Mouse (Mus musculus): ENCODE data around the gene Txnip. TPM values are rescaled to one million over a fixed set of nuclear protein-coding genes. Genes with fewer than 3 reads are reported as not detected.
"Not testable (repeated sequence)": the region's sequence is repeated elsewhere in the genome, so short reads cannot be mapped to it uniquely, and the experiment has no call there.

The Txnip gene
- polyA plus RNA-seq, 1 experiment from 2014 or later, result 53.0 TPM

DNA sequence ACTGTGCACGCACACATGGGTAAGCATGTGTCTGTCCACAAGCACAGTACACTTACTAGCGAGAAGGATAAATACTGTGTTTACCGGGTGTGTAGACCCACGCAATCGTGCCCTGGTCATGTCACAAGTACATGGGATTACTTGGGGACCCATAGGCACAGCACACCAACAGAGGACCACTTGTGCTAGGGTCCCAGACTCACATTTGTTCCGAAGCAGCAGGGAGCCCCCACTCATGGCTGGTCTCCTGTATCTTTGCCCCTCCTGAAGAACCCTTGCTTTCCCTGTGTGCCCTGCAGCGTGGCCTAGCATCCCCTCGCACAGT is 41.3 kb downstream of the Txnip start:
- H3K9ac ChIP-seq, result 0 out of 2 replicates have a peak overlapping the region, but pooled peaks have one; percentile 6
- H3K27ac ChIP-seq (replicated peaks), result no peak overlapping the region
- H3K36me3 ChIP-seq, result no peaks in the 10 kb centered on the region
- H3K27me3 ChIP-seq, result no peaks in the 10 kb centered on the region
- ATAC-seq (ENCODE audit: low FRiP score, low read depth), result no peak
- 46% methylated on average over 8 of the region's 8 CpGs for WGBS
- H3K4me3 ChIP-seq, result peak overlapping the region; percentile 52
- H3K9me3 ChIP-seq, result no peaks in the 10 kb centered on the region
- H3K4me2 ChIP-seq, result peak overlapping the region; percentile 99
- peaks cover 81% of the 10 kb centered on the region for H3K4me1 ChIP-seq (replicated peaks)

DNA sequence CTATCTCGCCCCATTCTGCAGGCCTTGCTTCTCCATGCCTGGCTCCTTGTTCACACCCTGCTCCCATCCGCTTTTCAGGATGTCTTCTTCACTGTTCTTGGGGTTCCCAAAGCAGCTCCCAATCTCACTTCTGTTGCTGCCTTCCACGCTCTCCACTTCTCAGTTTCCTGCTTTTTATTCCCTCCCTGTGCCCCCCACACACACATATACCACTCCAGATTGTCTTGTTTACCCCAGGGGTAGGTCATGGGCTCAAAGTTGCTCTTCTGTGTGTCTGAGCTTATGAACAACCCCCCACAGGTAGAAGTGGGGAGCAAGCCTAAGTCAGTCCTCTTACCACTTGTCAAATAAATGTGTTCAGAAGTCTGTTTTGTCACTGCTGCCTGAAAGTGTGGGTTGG is 41.7 kb downstream of the Txnip start:
- Histone ChIP-seq H3K27me3 (no peaks in the 10 kb centered on the region), H3K27ac (replicated peaks) (no peak overlapping the region), H3K4me1 (replicated peaks) (peaks cover 85% of the 10 kb centered on the region), H3K36me3 (no peaks in the 10 kb centered on the region), H3K9me3 (no peaks in the 10 kb centered on the region), H3K4me2 (peak overlapping the region; percentile 99), H3K4me3 (peak overlapping the region; percentile 52; the same call in 1 of the 2 replicates), H3K9ac (0 out of 2 replicates have a peak overlapping the region, but pooled peaks have one; percentile 6)
- WGBS, result 73% methylated on average over 3 of the region's 3 CpGs
- no peak for ATAC-seq (ENCODE audit: low FRiP score, low read depth)

DNA sequence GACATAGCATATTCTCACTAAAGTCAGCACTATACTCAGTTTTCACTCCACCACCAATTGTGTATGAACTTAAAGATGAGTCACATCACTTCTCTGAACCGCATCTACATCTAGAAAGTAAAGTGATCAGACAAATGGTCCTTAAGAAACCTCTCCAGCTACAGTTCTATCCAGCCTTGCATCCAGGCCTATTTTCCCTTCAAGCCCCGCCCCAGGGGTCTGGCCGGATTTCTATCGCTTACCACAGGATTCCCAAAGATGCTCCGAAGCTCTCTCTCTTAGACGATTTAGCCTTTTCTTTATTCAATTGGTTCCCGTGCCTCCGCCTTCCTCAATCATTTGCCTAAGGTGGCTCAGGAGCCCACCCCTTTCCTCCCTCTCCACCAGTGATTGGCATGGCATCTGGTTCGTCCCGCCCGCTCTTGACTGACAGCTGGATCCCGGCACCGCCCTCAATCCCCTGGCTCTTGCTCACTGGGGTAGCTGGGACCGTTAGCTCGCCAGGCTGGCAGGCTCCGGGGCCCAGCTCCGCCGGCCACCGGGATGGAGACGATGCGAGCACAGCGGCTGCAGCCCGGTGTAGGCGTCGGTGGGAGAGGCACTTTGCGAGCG is 43.0 kb downstream of the Txnip start, which contains the start of gene Lix1l:
TSS of gene Lix1l (plus strand) at position 511 of the 612 bp plus-strand sequence.
- peak within 1 kb of the TSS; percentile 97 for H3K27ac ChIP-seq (replicated peaks)
- under 1% methylated on average over 26 of the region's 27 CpGs for WGBS
- peak within 1 kb of the TSS; percentile 70 for H3K4me2 ChIP-seq
- ATAC-seq (ENCODE audit: low FRiP score, low read depth), result peak; percentile 94
- H3K9me3 ChIP-seq, result no peaks in the 10 kb centered on the region
- peak within 1 kb of the TSS; percentile 89 for H3K9ac ChIP-seq
- H3K27me3 ChIP-seq, result no peaks in the 10 kb centered on the region
- no peaks in the 10 kb centered on the region for H3K36me3 ChIP-seq
- H3K4me3 ChIP-seq, result peak within 1 kb of the TSS; percentile 86
- H3K4me1 ChIP-seq (replicated peaks), result peaks cover 90% of the 10 kb centered on the region

DNA sequence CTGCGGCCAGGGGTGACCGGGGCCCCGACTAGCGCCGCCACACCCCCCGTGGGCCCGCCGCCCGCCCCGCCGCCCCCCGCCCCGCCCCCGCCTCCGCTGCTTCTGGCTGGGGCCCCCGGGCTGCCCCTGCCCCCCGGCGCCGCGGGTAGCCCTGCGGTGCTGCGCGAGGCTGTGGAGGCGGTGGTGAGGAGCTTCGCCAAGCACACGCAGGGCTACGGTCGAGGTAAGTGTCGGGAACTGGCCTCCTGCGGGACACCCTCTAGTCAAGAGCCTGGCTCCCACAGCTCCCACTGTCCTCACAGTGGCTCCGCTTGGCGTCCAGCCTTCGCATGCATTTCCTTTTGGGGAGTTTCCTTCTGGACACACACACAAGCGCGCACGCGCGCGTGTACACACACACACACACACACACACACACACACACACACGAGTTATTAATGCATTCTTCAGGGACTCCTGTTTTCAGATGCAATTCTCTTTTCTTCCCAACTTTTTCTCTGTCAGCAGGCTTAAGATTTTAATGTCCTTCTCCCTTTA is 43.6 kb downstream of the Txnip start:
- H3K4me1 ChIP-seq (replicated peaks), result peaks cover 84% of the 10 kb centered on the region
- no peaks in the 10 kb centered on the region for H3K36me3 ChIP-seq
- peak; percentile 60 for ATAC-seq (ENCODE audit: low FRiP score, low read depth)
- H3K9me3 ChIP-seq, result no peaks in the 10 kb centered on the region
- H3K27ac ChIP-seq (replicated peaks), result peak overlapping the region; percentile 97
- no peaks in the 10 kb centered on the region for H3K27me3 ChIP-seq
- under 1% methylated on average over 35 of the region's 40 CpGs for WGBS
- H3K4me2 ChIP-seq, result peak overlapping the region; percentile 70
- H3K9ac ChIP-seq, result peak overlapping the region; percentile 89
- peak overlapping the region; percentile 86 for H3K4me3 ChIP-seq

DNA sequence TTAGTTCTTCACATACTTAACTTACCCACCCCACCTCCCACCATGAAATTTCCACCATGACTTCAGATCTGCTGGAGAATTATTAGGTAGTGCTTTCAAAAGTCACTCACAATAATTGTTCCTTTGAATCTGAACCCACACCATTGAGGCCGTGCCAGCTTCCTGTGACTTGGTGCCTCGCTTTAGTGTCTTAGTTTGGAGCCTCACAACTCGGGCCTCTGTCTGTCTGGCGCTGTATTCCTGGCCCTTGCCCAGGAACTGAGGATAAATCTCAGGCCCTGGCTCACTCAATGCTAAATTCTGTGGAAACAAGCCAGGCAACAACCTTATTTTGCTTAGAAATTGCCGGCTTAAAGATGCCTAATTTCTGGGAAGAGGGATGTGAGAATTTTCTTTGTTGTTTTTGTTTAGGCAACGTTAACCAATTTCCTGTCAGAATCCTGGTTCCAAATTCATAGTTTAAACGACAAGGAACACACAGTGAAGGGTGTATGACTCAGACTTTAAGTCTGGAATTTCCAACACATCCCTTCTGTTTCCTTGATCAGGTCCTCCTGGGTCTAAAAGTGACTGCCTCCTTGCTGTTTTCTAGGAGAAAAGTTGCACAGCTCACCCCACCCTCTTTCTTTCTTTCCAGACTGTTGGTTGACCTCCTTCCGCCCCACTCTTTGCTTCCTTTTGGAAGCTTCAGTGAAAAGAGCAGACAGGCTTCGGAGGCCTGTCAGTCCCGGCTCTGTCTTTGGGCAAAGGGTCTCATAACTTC is 44.4 kb downstream of the Txnip start:
- H3K36me3 ChIP-seq, result no peaks in the 10 kb centered on the region
- peak overlapping the region; percentile 86 for H3K4me3 ChIP-seq
- no peaks in the 10 kb centered on the region for H3K9me3 ChIP-seq
- H3K27ac ChIP-seq (replicated peaks), result peak overlapping the region; percentile 97
- H3K27me3 ChIP-seq, result no peaks in the 10 kb centered on the region
- ATAC-seq (ENCODE audit: low FRiP score, low read depth), result no peak
- H3K4me2 ChIP-seq, result peak overlapping the region; percentile 70
- H3K4me1 ChIP-seq (replicated peaks), result peaks cover 77% of the 10 kb centered on the region
- WGBS, result 8% methylated on average over 10 of the region's 10 CpGs
- peak overlapping the region; percentile 89 for H3K9ac ChIP-seq

DNA sequence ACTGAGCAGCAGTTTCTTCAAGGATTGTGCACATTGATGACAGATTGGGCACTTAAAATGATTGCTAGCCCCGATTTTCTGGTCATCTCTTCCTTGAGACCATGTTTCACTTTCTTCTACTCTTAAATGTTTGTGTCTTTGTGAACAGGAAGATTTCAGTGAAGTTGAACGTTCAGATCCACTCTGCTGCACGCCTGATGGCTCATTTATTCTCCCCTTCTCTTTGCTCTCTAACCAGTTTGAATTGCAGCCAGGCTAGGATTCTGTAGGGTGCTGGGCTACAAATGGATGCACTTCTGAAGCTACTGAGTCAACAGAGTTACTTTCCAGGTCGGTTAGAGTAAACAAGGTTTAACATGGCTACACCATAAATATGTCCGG is 44.9 kb downstream of the Txnip start:
- Histone ChIP-seq H3K27ac (replicated peaks) (peak overlapping the region; percentile 97), H3K9me3 (no peaks in the 10 kb centered on the region), H3K9ac (peak overlapping the region; percentile 89), H3K4me3 (peak overlapping the region; percentile 86), H3K36me3 (no peaks in the 10 kb centered on the region), H3K4me2 (peak overlapping the region; percentile 70), H3K27me3 (no peaks in the 10 kb centered on the region), H3K4me1 (replicated peaks) (peaks cover 75% of the 10 kb centered on the region)
- no peak for ATAC-seq (ENCODE audit: low FRiP score, low read depth)
- WGBS, result 16% methylated on average over 5 of the region's 5 CpGs

DNA sequence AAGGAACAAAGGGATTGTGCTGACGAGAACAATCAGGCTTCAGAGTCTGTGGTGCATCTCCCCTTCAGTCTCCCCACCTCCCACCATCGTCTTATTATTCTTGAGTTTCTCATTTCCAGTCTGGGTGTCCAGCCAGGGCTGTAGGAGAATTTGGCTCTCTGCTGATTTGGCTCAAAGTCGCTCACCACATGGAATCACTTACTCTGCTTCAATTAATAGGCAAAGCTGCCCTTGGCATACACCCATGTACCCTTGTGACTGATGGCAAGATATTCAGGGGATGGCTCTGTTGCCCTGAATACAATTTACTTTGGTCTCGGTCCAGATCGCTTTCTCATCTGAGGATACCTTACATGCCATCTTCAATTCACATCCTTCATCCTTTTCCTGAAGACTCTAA is 45.6 kb downstream of the Txnip start:
- ATAC-seq (ENCODE audit: low FRiP score, low read depth), result no peak
- no peaks in the 10 kb centered on the region for H3K36me3 ChIP-seq
- 25% methylated on average over 5 of the region's 5 CpGs for WGBS
- no peaks in the 10 kb centered on the region for H3K9me3 ChIP-seq
- peak overlapping the region; percentile 86 for H3K4me3 ChIP-seq
- peak overlapping the region; percentile 97 for H3K27ac ChIP-seq (replicated peaks)
- H3K4me2 ChIP-seq, result peak overlapping the region; percentile 70
- H3K27me3 ChIP-seq, result no peaks in the 10 kb centered on the region
- peaks cover 69% of the 10 kb centered on the region for H3K4me1 ChIP-seq (replicated peaks)
- peak overlapping the region; percentile 89 for H3K9ac ChIP-seq

DNA sequence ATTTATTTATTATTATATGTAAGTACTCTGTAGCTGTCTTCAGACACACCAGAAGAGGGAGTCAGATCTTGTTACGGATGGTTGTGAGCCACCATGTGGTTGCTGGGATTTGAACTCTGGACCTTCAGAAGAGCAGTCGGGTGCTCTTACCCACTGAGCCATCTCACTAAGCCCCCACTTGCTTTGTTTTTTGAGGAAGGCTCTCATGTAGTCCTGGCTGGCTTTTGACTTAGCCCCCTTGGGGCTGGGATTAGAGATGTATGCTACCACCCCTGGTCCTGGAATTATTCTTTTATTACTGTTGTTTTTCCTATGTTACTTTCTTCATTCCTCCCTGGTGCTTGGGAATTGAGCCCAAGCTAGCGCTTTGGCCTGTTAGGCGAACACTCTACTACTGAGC is 48.2 kb downstream of the Txnip start:
- not testable (repeated sequence) for H3K9ac ChIP-seq
- 85% methylated on average over 4 of the region's 4 CpGs for WGBS

DNA sequence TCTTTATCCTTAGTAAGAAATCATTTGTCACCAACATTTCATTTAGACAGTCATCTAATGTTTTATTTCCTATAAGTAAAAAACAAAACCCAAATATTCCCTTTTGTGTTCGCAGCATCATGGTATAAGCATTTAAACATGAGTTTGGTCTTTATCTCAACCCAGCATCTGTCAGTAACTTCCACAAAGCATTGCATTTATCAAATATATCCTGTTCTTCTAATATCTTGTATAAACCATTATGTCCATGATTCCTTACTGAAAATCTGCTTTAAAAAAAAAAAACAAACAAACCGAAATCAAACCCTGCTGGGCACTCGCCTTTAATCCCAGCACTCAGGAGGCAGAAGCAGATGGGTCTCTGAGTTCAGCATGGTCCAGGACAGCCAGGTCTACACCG is 48.9 kb downstream of the Txnip start:
- H3K36me3 ChIP-seq, result no peaks in the 10 kb centered on the region
- 88% methylated on average over 4 of the region's 4 CpGs for WGBS
- H3K9me3 ChIP-seq, result no peaks in the 10 kb centered on the region
- H3K4me2 ChIP-seq, result no peak overlapping the region
- no peaks in the 10 kb centered on the region for H3K27me3 ChIP-seq
- no peak overlapping the region for H3K4me3 ChIP-seq
- H3K4me1 ChIP-seq (replicated peaks), result peaks cover 44% of the 10 kb centered on the region
- ATAC-seq (ENCODE audit: low FRiP score, low read depth), result no peak
- no peak overlapping the region for H3K9ac ChIP-seq
- H3K27ac ChIP-seq (replicated peaks), result no peak overlapping the region

More for the DNA sequence above, 48.2 kb downstream of the Txnip start:
- H3K4me2 ChIP-seq; H3K9me3 ChIP-seq; H3K36me3 ChIP-seq; ATAC-seq (ENCODE audit: low FRiP score, low read depth); H3K4me3 ChIP-seq; H3K27me3 ChIP-seq; H3K27ac ChIP-seq (replicated peaks): not testable (repeated sequence)
- peaks cover 45% of the 10 kb centered on the region for H3K4me1 ChIP-seq (replicated peaks)

Other genes starting within 250 kb of the Txnip start
- gene BC107364, start 105.7 kb upstream of the Txnip start, polyA plus RNA-seq (2015; fragmentation: Nextera tagmentation; extraction: Ambion mirVana), result not detected in 2 replicates
- gene Hfe2, start 32.8 kb upstream of the Txnip start, polyA plus RNA-seq (2015; fragmentation: Nextera tagmentation; extraction: Ambion mirVana), result 1.9 and 2.0 TPM in 2 replicates
- gene Gm16253, start 19.0 kb downstream of the Txnip start, polyA plus RNA-seq (2015; fragmentation: Nextera tagmentation; extraction: Ambion mirVana), result 1.8 and 2.2 TPM in 2 replicates
- gene Polr3gl, start 36.2 kb downstream of the Txnip start, polyA plus RNA-seq (2015; fragmentation: Nextera tagmentation; extraction: Ambion mirVana), result 36.8 and 38.8 TPM in 2 replicates
- gene Ankrd34a, start 38.7 kb downstream of the Txnip start, polyA plus RNA-seq (2015; fragmentation: Nextera tagmentation; extraction: Ambion mirVana), result 16.7 and 19.9 TPM in 2 replicates
- 5.4 and 6.1 TPM in 2 replicates for gene Lix1l, start 43.2 kb downstream of the Txnip start, polyA plus RNA-seq (2015; fragmentation: Nextera tagmentation; extraction: Ambion mirVana)
- 109 and 119 TPM in 2 replicates for gene Rbm8a, start 72.0 kb downstream of the Txnip start, polyA plus RNA-seq (2015; fragmentation: Nextera tagmentation; extraction: Ambion mirVana)
- gene Pex11b, start 77.4 kb downstream of the Txnip start, polyA plus RNA-seq (2015; fragmentation: Nextera tagmentation; extraction: Ambion mirVana), result 54.7 and 59.9 TPM in 2 replicates
- 0.05 and 0.13 TPM in 2 replicates for gene Gm42957, start 77.5 kb downstream of the Txnip start, polyA plus RNA-seq (2015; fragmentation: Nextera tagmentation; extraction: Ambion mirVana)
- gene Itga10, start 87.6 kb downstream of the Txnip start, polyA plus RNA-seq (2015; fragmentation: Nextera tagmentation; extraction: Ambion mirVana), result 1.1 and 1.4 TPM in 2 replicates
- gene Ankrd35, start 112.2 kb downstream of the Txnip start, polyA plus RNA-seq (2015; fragmentation: Nextera tagmentation; extraction: Ambion mirVana), result 2.2 and 2.7 TPM in 2 replicates
- gene Pias3, start 138.4 kb downstream of the Txnip start, polyA plus RNA-seq (2015; fragmentation: Nextera tagmentation; extraction: Ambion mirVana), result 38.3 and 42.6 TPM in 2 replicates
- 19.0 and 19.4 TPM in 2 replicates for gene Nudt17, start 150.6 kb downstream of the Txnip start, polyA plus RNA-seq (2015; fragmentation: Nextera tagmentation; extraction: Ambion mirVana)
- gene Polr3c, start 169.7 kb downstream of the Txnip start, polyA plus RNA-seq (2015; fragmentation: Nextera tagmentation; extraction: Ambion mirVana), result 29.7 and 31.1 TPM in 2 replicates
- 72.2 and 76.6 TPM in 2 replicates for gene Rnf115, start 169.7 kb downstream of the Txnip start, polyA plus RNA-seq (2015; fragmentation: Nextera tagmentation; extraction: Ambion mirVana)